Mouse (Mus musculus) heart, embryonic 14.5 days (tissue): Measurements from ENCODE around the gene Pde3b. TPM values are rescaled to one million over a fixed set of nuclear protein-coding genes. Genes with fewer than 3 reads are reported as not detected.

ENCODE experiments used
- ATAC-seq: fragments of 200-750 bp; cut with Nextera tagmentation; 2 replicates; pipeline ENCODE4 v1.8.0; 2017; ENCODE audit warnings: low read depth, moderate TSS enrichment; ENCODE audit not compliant: insufficient number of reproducible peaks, insufficient read depth, low FRiP score
- H3K27ac ChIP-seq, 2 experiments: fragments of 200-500 bp in 1 of 2; fragments of 300-500 bp in 1 of 2; sonication (generic) in 1 of 2; replicated peaks in 1 of 2; 2 replicates each; pipeline ENCODE4 v1.5.1; 2012 to 2014; ENCODE audit warnings: low read depth in 2 of 2, low read length in 2 of 2, control low read depth in 1 of 2, mild to moderate bottlenecking in 1 of 2, mixed read lengths in 1 of 2; ENCODE audit not compliant: control insufficient read depth in 1 of 2, insufficient read depth in 1 of 2
- H3K27me3 ChIP-seq: fragments of 300-500 bp; sonication (generic); 2 replicates; pipeline ENCODE4 v1.6.1; 2014; ENCODE audit warnings: mild to moderate bottlenecking, low read length, control low read depth; ENCODE audit not compliant: control insufficient read depth, insufficient read depth
- H3K36me3 ChIP-seq: fragments of 300-500 bp; sonication (generic); 2 replicates; pipeline ENCODE4 v1.6.1; 2014; ENCODE audit warnings: mild to moderate bottlenecking, control low read depth, low read length, mixed read lengths; ENCODE audit not compliant: control insufficient read depth, insufficient read depth
- H3K4me1 ChIP-seq, 2 experiments: fragments of 200-500 bp in 1 of 2; fragments of 300-500 bp in 1 of 2; sonication (generic) in 1 of 2; 2 replicates each; pipeline ENCODE4 v1.6.1; 2012 to 2014; ENCODE audit warnings: low read length in 2 of 2, control low read depth in 1 of 2, mixed read lengths in 1 of 2; ENCODE audit not compliant: control insufficient read depth in 2 of 2, insufficient read depth in 2 of 2
- H3K4me2 ChIP-seq: fragments of 300-500 bp; sonication (generic); 2 replicates; pipeline ENCODE4 v1.6.1; 2014; ENCODE audit warnings: mild to moderate bottlenecking, low read length
- H3K4me3 ChIP-seq, 2 experiments: fragments of 200-500 bp in 1 of 2; fragments of 300-500 bp in 1 of 2; sonication (generic) in 1 of 2; 2 replicates each; pipeline ENCODE4 v1.5.1; 2012 to 2014; ENCODE audit warnings: low read length in 2 of 2, mild to moderate bottlenecking in 2 of 2, control low read depth in 1 of 2, low read depth in 1 of 2, moderate library complexity in 1 of 2; ENCODE audit not compliant: control insufficient read depth in 1 of 2, insufficient read depth in 1 of 2
- H3K9ac ChIP-seq: fragments of 300-500 bp; sonication (generic); 2 replicates; pipeline ENCODE4 v1.6.1; 2014; ENCODE audit warnings: mild to moderate bottlenecking, low read length
- H3K9me3 ChIP-seq: fragments of 300-500 bp; sonication (generic); 2 replicates; pipeline ENCODE4 v1.6.1; 2016; ENCODE audit warnings: low read length, control low read depth; ENCODE audit not compliant: control insufficient read depth
- WGBS: fragments of 180-500 bp; shearing (Covaris S2); extraction: QIAGEN DNeasy Blood & Tissue Kit; methylation state at CpG from one replicate; pipeline ENCODE4 v1.1.7; 2014; 5-methylcytosine and 5-hydroxymethylcytosine counted together
- polyA plus RNA-seq: library from polyadenylated mRNA; unstranded; fragments of >200 nt; fragmentation: Nextera tagmentation; extraction: Ambion mirVana; gene quantifications from 2 replicates; pipeline ENCODE4 v1.2.1, GENCODE M21; 2014

Gene Pde3b
- polyA plus RNA-seq, 1 experiment from 2014 or later = 8.9 TPM

DNA sequence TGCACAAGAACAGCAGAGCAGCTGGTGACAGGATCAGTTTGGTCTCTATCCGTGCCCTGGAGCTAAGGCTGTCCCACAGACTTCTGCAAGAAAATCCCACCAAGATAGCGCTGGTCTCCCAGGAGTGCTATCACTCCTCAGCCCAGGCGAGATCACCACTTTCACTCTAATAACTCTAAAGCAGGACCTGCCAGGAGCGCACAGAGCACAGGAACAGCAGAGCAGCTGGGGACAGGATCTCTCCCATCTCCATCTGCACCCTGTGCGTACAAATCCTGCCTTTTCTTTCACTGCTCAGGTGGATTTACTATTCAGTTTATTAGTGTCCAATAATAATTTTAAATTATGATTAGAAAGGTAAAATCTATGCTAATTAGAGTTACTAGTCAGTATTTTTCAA, 14.7 kb downstream of the Pde3b start:
- H3K9me3 ChIP-seq = no peaks in the 10 kb centered on the region
- no peak for ATAC-seq
- no peak overlapping the region for H3K9ac ChIP-seq
- H3K4me1 ChIP-seq = no peaks in the 10 kb centered on the region
- H3K27me3 ChIP-seq = no peaks in the 10 kb centered on the region
- H3K27ac ChIP-seq = no peak overlapping the region
- no peak overlapping the region for H3K4me2 ChIP-seq
- no peak overlapping the region for H3K4me3 ChIP-seq
- no peaks in the 10 kb centered on the region for H3K36me3 ChIP-seq
- WGBS = 66% methylated on average over 5 of the region's 5 CpGs

DNA sequence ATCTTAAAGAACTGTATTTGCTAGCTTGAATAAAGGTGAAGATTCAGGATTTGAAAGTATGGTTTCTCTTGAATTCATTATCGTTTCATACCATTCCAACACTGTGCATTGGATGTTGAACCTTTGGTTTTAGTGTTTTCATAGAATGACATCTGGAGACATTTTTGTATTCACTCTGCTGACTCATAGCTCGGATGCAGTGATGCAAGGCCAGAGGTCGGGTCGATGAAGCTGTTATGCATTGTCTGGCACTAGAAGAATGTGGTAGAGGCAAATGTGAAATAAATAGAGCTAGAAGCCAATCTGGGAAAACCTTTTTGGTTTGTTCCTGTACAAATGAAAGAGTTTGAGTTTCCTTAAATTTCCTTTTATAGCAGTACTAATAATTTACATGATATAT, 16.9 kb downstream of the Pde3b start:
- ATAC-seq = no peak
- Histone ChIP-seq H3K4me3 (no peak overlapping the region), H3K27me3 (no peaks in the 10 kb centered on the region), H3K9ac (no peak overlapping the region), H3K4me1 (no peaks in the 10 kb centered on the region), H3K36me3 (no peaks in the 10 kb centered on the region), H3K4me2 (no peak overlapping the region), H3K27ac (no peak overlapping the region), H3K9me3 (no peaks in the 10 kb centered on the region)
- WGBS = 75% methylated on average over 4 of the region's 4 CpGs

DNA sequence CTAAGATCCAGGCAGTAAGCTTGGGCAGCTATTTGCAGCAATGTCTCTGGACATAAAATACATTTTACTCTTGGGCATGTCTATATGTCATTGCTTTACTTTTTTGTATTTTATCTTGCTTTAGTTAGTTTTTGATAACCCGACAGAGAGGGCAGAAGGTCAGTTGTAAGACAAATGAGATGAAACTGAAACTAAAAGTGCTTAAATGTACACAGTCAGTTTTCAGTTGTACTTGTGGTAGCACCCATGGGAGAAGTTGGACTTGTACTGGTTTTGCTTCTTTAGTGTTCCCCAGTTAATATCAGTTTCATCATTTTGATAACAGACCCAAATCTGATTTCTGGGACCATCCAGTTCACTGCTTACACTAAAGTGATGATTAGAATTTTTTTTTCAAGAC, 24.6 kb downstream of the Pde3b start:
- ATAC-seq = no peak
- H3K27me3 ChIP-seq = no peaks in the 10 kb centered on the region
- no peak overlapping the region for H3K4me3 ChIP-seq
- no peaks in the 10 kb centered on the region for H3K9me3 ChIP-seq
- no peak overlapping the region for H3K27ac ChIP-seq
- H3K4me2 ChIP-seq = no peak overlapping the region
- no peak overlapping the region for H3K9ac ChIP-seq
- no peaks in the 10 kb centered on the region for H3K4me1 ChIP-seq
- H3K36me3 ChIP-seq = no peaks in the 10 kb centered on the region
- WGBS = 66% methylated on average over 1 of the region's 1 CpGs

DNA sequence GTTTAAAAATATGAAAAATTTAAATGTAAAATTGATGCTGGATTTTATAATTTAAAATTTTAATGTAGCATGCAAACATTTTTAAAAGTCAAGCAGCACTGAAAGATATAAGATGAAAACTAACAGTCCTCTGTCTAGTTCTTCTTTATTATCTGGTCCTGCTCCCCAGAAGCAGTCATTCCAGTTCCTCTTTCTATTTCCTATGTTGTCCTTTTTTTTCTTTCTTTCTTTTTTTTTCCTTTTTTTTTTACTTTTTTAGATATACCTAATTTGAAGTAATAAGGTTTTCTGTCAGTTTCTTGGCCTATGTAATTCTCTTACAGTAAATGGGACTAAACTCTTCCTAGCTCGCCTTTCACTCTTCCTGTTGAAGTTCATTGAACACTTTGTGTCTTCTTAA, 25.4 kb downstream of the Pde3b start:
- H3K9me3 ChIP-seq = no peaks in the 10 kb centered on the region
- H3K27me3 ChIP-seq = no peaks in the 10 kb centered on the region
- H3K9ac ChIP-seq = no peak overlapping the region
- no peak for ATAC-seq
- no peaks in the 10 kb centered on the region for H3K36me3 ChIP-seq
- no peaks in the 10 kb centered on the region for H3K4me1 ChIP-seq
- 91% methylated on average over 1 of the region's 1 CpGs for WGBS
- no peak overlapping the region for H3K4me2 ChIP-seq
- H3K27ac ChIP-seq = no peak overlapping the region
- H3K4me3 ChIP-seq = no peak overlapping the region

DNA sequence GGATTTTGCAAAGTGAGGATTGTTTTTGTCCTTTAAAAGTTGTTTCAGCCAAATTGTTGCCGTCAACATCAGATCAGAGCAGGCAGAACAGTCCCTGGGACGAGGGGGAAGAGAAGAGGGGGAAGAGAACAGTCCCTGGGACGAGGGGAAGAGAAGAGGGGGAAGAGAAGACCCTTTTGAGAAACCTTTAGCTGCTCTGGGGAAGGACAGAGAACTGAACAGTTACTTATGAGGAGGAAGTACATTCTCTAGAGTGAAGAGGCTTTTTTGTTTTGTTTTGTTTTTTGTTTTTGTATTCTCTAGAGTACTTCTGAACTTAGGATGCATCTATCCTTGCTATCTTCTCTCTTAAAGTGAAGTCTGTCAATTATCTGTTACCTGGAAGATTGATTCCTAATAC, 37.8 kb downstream of the Pde3b start:
- WGBS = 54% methylated on average over 3 of the region's 3 CpGs
- Histone ChIP-seq H3K27ac (no peak overlapping the region), H3K4me1 (no peaks in the 10 kb centered on the region; a peak in 1 of 4 replicates), H3K27me3 (no peaks in the 10 kb centered on the region), H3K36me3 (no peaks in the 10 kb centered on the region), H3K9me3 (no peaks in the 10 kb centered on the region), H3K4me3 (no peak overlapping the region), H3K4me2 (no peak overlapping the region), H3K9ac (no peak overlapping the region)
- ATAC-seq = no peak

DNA sequence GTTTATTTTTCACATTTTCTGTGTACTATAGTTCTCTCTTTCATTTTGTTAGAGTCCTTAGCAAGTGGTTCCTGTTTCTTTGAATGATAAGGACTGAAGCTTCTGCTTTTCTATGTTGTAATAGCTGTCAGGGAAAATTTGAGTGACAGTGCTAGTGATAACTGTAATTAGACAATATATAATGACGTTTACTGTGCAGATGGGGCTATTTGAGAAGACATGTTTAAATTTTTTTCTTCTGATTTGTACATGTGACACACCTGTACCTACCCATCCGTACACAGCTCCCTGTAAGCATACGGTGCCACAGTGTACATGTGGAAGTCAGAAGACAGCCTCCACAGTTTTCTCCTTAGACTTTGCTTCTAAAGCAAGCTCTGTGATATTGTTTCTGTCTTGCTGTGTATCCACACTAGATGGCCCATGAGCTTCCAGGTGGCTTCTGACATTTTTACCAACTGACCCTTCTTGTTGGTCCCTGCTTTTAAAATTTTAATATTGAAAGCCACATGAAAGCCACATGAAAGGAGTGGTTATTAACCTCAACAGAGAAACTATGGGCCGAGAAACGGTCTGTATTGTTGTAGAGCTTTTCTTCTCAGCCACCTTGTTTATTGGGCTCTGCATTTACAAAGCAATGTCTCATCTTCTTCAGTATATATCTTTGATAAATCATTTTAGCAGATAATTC, 38.4 kb downstream of the Pde3b start:
- 77% methylated on average over 5 of the region's 5 CpGs for WGBS

DNA sequence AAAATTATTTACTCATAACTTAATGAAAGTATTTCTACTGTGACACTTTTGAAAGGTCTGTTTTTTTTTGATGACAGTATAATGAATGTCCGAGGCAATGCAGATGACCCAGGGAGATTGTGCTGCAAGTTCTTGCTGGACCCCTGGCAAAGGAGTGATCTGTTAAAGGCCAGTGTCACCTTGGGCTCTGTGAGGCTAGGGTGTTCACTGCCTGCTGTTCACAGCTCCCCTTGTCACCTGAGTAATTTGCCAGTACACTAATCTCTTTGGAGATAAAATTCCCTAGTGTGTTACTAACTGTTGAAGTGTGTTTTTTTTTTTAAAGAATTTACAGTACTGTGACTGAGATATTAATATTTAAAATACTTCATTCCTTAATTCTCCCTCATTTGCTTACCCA, 39.8 kb downstream of the Pde3b start:
- no peaks in the 10 kb centered on the region for H3K9me3 ChIP-seq
- H3K9ac ChIP-seq = no peak overlapping the region
- H3K4me2 ChIP-seq = no peak overlapping the region
- no peaks in the 10 kb centered on the region; a peak in 1 of 4 replicates for H3K4me1 ChIP-seq
- 34% methylated on average over 1 of the region's 1 CpGs for WGBS
- no peak overlapping the region for H3K4me3 ChIP-seq
- no peak for ATAC-seq
- H3K36me3 ChIP-seq = no peaks in the 10 kb centered on the region
- no peaks in the 10 kb centered on the region for H3K27me3 ChIP-seq
- 0 out of 4 replicates have a peak overlapping the region, but pooled peaks of 1 of the 2 experiments have one; percentile 53 for H3K27ac ChIP-seq

More for the DNA sequence above, 38.4 kb downstream of the Pde3b start:
- Histone ChIP-seq H3K36me3 (no peaks in the 10 kb centered on the region), H3K4me3 (no peak overlapping the region), H3K27ac (no peak overlapping the region), H3K4me1 (no peaks in the 10 kb centered on the region; a peak in 1 of 4 replicates), H3K4me2 (no peak overlapping the region), H3K9me3 (no peaks in the 10 kb centered on the region), H3K9ac (no peak overlapping the region), H3K27me3 (no peaks in the 10 kb centered on the region)
- ATAC-seq = no peak

DNA sequence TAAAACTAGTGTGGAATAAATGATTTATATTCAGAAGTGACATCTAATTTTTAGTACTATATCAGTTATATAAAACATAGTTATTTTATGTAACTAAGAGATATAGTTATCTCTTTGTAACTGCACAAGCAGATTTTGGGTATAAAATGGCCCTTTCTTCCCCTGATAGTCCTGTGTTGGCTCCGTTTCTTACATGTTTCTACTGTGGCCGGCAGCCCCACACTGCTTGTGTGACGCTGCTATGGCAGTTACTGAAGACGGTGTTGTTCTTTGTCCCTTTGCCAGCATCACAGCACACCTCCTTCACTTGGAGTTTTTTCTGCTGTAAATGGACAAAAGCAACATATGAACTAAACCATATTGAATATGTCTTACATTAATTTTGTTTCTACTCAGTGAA, 41.8 kb downstream of the Pde3b start:
- WGBS = 72% methylated on average over 4 of the region's 4 CpGs
- Histone ChIP-seq H3K4me1 (no peaks in the 10 kb centered on the region; a peak in 1 of 4 replicates), H3K27me3 (no peaks in the 10 kb centered on the region), H3K36me3 (no peaks in the 10 kb centered on the region), H3K4me2 (no peak overlapping the region), H3K9ac (no peak overlapping the region), H3K9me3 (no peaks in the 10 kb centered on the region), H3K27ac (no peak overlapping the region), H3K4me3 (no peak overlapping the region)
- no peak for ATAC-seq
